Mouse (Mus musculus): ENCODE results near the gene Slc25a25. TPM values are rescaled to one million over a fixed set of nuclear protein-coding genes. Genes with fewer than 3 reads are reported as not detected.

Gene Slc25a25
- polyA plus RNA-seq, 1 experiment from 2014 or later, result 15.8 TPM

DNA sequence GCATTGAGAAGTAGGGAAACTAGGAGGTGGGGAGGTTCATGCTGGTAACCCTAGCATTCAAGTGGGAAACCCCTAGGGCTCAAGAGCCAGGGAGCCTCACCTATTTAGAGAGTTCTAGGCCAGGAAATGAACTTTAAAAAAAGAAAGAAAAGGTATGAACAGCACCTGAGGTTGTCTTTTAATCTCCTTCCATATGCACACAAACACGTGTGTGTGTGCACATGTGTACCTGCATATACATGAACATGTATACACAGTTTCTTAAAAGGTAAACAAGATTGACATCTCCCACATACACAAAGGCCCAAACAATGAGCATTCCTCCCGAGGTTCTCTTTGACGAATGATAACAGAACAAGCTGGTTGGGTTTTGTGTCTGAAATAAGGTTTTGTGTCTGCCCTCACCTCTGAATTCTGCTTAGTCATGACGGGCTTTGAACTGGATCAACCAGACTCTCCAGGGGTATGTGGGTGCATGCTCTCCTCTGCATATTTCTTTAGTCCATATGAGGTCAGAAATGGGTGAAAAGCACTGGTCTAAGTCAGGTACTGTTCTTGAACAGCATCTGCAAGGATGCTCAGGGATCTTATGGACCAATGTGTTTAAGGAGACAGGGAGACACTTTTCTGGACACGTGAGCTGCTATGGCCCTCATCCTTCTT is 2.5 kb upstream of the Slc25a25 start:
- Histone ChIP-seq H3K4me1 (ENCODE audit: control insufficient read depth, insufficient read depth, low read length) (peaks cover 16% of the 10 kb centered on the region), H3K9ac (ENCODE audit: low read depth, low read length) (no peak overlapping the region), H3K36me3 (ENCODE audit: control insufficient read depth, insufficient read depth, low read length) (peaks cover 18% of the 10 kb centered on the region; the same call in 1 of the 2 replicates), H3K9me3 (ENCODE audit: control insufficient read depth, low read length) (no peaks in the 10 kb centered on the region), H3K4me2 (ENCODE audit: low read depth, low read length) (no peak overlapping the region), H3K4me3 (ENCODE audit: low read depth, low read length) (no peak overlapping the region), H3K27ac (replicated peaks; ENCODE audit: low read depth, low read length) (no peak overlapping the region), H3K27me3 (replicated peaks; ENCODE audit: control insufficient read depth, insufficient read depth, low read length) (no peaks in the 10 kb centered on the region)
- ATAC-seq (ENCODE audit: low read depth), result no peak
- WGBS, result 80% methylated on average over 5 of the region's 5 CpGs
- DNase-seq (ENCODE audit: low spot score), result no peak

DNA sequence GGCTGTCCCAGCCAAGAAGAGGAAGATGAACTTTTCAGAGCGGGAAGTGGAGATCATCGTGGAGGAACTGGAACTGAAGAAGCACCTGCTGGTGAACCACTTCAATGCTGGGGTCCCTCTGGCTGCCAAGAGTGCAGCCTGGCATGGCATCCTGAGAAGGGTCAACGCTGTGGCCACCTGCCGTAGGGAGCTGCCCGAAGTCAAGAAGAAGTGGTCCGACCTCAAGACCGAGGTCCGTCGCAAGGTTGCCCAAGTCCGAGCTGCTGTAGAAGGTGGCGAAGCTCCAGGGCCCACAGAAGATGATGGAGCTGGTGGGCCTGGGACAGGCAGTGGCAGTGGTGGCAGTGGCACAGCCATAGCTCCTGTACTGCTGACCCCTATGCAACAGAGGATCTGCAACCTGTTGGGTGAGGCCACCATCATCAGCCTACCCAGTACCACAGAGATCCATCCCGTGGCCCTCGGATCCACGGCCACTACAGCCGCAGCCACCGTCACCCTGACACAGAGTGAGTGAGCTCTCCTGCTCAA is 1.3 kb upstream of the Slc25a25 start:
- Histone ChIP-seq H3K9ac (ENCODE audit: low read depth, low read length) (peak overlapping the region; percentile 30; the same call in 1 of the 2 replicates), H3K9me3 (ENCODE audit: control insufficient read depth, low read length) (no peaks in the 10 kb centered on the region), H3K36me3 (ENCODE audit: control insufficient read depth, insufficient read depth, low read length) (peaks cover 18% of the 10 kb centered on the region; the same call in 1 of the 2 replicates), H3K27me3 (replicated peaks; ENCODE audit: control insufficient read depth, insufficient read depth, low read length) (no peaks in the 10 kb centered on the region), H3K27ac (replicated peaks; ENCODE audit: low read depth, low read length) (peak overlapping the region; percentile 4; the same call in 1 of the 2 replicates), H3K4me3 (ENCODE audit: low read depth, low read length) (peak overlapping the region; percentile 80), H3K4me2 (ENCODE audit: low read depth, low read length) (peak overlapping the region; percentile 45), H3K4me1 (ENCODE audit: control insufficient read depth, insufficient read depth, low read length) (peaks cover 18% of the 10 kb centered on the region)
- 91% methylated on average over 16 of the region's 16 CpGs for WGBS
- ATAC-seq (ENCODE audit: low read depth) (no peak), DNase-seq (ENCODE audit: low spot score) (no peak)

DNA sequence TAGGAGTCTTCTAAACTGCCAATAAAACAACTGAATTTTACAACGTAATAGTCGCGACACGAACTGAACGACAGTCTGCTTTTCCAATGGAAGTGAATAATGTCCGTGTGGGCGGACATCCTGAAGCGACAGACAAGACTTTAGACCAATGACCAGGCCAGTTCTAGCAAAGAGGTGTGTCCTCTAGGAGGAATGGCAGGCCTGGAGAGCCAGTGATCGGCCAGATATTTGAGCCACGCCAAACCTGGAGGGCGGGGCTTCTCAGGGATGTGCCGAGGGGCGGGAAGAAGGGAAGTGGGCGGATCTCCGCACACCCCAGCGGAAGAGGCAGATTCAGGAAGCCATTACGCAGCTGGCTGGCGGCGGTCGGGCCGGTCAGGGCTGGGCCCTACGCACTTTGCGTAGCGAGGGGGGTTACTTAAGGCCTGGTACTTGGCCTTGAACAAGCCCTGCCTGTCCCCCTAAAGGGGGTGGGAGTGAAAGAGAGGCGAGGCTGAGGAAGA is 676 bp upstream of the Slc25a25 start:
- Histone ChIP-seq H3K4me1 (ENCODE audit: control insufficient read depth, insufficient read depth, low read length) (peaks cover 20% of the 10 kb centered on the region), H3K4me3 (ENCODE audit: low read depth, low read length) (peak overlapping the region; percentile 80), H3K27me3 (replicated peaks; ENCODE audit: control insufficient read depth, insufficient read depth, low read length) (no peaks in the 10 kb centered on the region), H3K36me3 (ENCODE audit: control insufficient read depth, insufficient read depth, low read length) (peaks cover 18% of the 10 kb centered on the region; the same call in 1 of the 2 replicates), H3K9me3 (ENCODE audit: control insufficient read depth, low read length) (no peaks in the 10 kb centered on the region), H3K4me2 (ENCODE audit: low read depth, low read length) (peak overlapping the region; percentile 84), H3K27ac (replicated peaks; ENCODE audit: low read depth, low read length) (peak overlapping the region; percentile 97), H3K9ac (ENCODE audit: low read depth, low read length) (peak overlapping the region; percentile 62)
- DNase-seq (ENCODE audit: low spot score) (peak; percentile 100), ATAC-seq (ENCODE audit: low read depth) (peak; percentile 96)
- under 1% methylated on average over 25 of the region's 25 CpGs for WGBS

DNA sequence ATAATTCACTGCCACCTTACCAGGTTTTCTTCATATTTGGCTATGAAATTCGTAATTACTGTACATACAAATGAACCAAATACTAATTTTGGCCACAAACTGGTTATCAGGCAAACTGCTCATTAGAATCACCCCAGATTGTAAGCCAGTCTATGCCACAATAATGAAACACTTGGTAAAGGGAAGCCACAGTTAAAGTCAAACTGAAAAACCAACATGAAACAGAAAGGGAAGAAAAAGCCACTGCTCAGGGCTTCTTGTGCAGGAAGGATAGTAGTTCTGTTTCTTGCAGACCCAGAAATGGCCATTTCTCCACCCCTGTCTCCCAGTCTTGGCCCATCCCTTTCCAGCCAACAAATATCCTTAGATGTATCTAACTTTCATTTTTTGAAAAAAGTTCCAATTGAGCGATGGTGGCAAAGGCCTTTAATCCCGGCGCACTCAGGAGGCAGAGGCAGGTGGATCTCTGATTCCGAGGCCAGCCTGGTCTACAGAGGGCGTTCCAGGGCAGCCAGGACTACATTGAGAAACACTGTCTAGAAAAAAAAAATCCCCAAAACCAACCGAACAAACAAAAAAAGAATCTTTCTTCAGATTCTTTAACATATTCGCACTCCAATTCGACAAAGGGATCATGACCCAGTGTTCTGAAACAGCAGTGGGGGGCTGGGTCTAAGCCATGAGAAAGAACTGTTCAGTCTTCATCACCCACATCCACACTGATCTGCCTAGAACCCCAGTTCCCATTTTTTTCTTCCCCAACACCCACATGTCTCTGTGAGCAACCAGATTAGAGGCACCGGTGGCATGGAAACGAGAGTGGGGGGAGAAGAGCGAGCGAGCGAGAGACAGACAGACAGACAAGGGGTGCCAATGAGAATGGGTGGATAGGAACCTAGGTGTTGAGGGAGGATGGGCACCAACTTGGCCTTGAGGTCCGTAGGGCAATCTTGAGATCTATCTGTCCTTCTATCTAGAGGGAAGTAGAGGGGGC is 1.2 kb downstream of the Slc25a25 start, which contains the start of gene Naif1:
Naif1 (plus strand) TSS at position 697 of the 994 bp plus-strand sequence.
- DNase-seq (ENCODE audit: low spot score) (no peak), ATAC-seq (ENCODE audit: low read depth) (no peak)
- peaks cover 24% of the 10 kb centered on the region for H3K4me1 ChIP-seq (ENCODE audit: control insufficient read depth, insufficient read depth, low read length)
- peak within 1 kb of the TSS; percentile 82 for H3K9ac ChIP-seq (ENCODE audit: low read depth, low read length)
- WGBS, result 77% methylated on average over 15 of the region's 15 CpGs
- H3K36me3 ChIP-seq (ENCODE audit: control insufficient read depth, insufficient read depth, low read length), result 0 out of 2 replicates have a peak, but pooled peaks cover 6% of the 10 kb centered on the region
- peak within 1 kb of the TSS; percentile 97 for H3K27ac ChIP-seq (replicated peaks; ENCODE audit: low read depth, low read length)
- H3K9me3 ChIP-seq (ENCODE audit: control insufficient read depth, low read length), result no peaks in the 10 kb centered on the region
- H3K4me2 ChIP-seq (ENCODE audit: low read depth, low read length), result peak within 1 kb of the TSS; percentile 84
- H3K27me3 ChIP-seq (replicated peaks; ENCODE audit: control insufficient read depth, insufficient read depth, low read length), result no peaks in the 10 kb centered on the region
- H3K4me3 ChIP-seq (ENCODE audit: low read depth, low read length), result peak within 1 kb of the TSS; percentile 80

DNA sequence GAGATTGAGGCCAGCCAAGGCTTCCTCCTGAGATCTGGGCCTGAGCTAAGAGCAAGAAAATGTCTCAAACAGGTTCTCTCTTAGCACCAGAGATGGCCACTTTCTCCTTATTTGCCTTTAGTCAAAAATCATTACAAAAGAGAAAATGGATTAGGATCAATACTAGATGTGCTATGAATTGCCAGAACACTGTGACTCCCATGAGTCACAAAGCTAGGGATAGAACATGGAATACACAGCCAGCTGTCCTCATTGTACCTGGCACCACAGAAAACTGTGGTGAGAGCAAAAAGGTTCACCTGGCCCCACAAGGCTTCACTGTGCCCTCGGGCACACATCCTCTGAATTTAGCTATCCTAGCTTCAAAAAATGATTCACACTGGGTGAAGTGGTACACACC is 2.8 kb downstream of the Slc25a25 start:
- H3K36me3 ChIP-seq (ENCODE audit: control insufficient read depth, insufficient read depth, low read length), result 0 out of 2 replicates have a peak, but pooled peaks cover 4% of the 10 kb centered on the region
- peaks cover 24% of the 10 kb centered on the region for H3K4me1 ChIP-seq (ENCODE audit: control insufficient read depth, insufficient read depth, low read length)
- WGBS, result 77% methylated on average over 1 of the region's 1 CpGs
- no peak overlapping the region for H3K4me2 ChIP-seq (ENCODE audit: low read depth, low read length)
- DNase-seq (ENCODE audit: low spot score) (no peak), ATAC-seq (ENCODE audit: low read depth) (no peak)
- no peak overlapping the region for H3K4me3 ChIP-seq (ENCODE audit: low read depth, low read length)
- H3K27me3 ChIP-seq (replicated peaks; ENCODE audit: control insufficient read depth, insufficient read depth, low read length), result no peaks in the 10 kb centered on the region
- no peak overlapping the region for H3K27ac ChIP-seq (replicated peaks; ENCODE audit: low read depth, low read length)
- H3K9me3 ChIP-seq (ENCODE audit: control insufficient read depth, low read length), result no peaks in the 10 kb centered on the region
- no peak overlapping the region for H3K9ac ChIP-seq (ENCODE audit: low read depth, low read length)

DNA sequence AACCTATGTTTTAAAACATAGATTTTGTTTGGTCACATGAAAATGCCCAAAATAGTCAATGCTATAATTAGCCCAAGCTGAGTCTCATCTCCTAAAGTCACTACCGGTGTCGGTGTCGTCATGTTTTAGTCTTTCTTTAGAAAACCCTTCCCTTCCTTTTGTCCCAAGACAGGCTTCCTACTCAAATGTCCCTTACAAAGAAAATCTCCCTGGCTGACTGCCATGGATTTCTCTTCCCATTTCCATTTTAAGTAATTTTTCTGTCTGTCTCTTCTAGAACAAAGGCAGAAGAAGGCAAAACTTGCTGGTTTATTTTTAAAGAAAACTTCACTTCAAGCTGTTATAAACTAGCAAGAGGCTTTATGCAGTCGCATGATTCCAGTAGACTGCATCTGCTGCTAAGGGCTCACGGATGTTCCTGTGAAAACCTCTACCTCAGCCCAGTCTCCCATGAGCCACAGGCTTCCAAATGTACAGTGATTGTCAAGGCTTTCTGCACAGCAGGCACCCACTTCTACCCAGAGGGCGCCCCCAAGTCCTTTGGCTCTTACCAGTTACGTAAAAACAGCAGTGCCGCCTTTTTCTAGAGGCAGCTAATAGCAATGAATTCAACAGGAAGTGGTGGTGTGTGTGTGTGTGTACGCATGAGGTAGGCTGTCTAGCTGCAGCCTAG is 3.8 kb downstream of the Slc25a25 start:
- Histone ChIP-seq H3K4me2 (ENCODE audit: low read depth, low read length) (peak overlapping the region; percentile 37), H3K9me3 (ENCODE audit: control insufficient read depth, low read length) (no peaks in the 10 kb centered on the region), H3K27me3 (replicated peaks; ENCODE audit: control insufficient read depth, insufficient read depth, low read length) (no peaks in the 10 kb centered on the region), H3K27ac (replicated peaks; ENCODE audit: low read depth, low read length) (peak overlapping the region; percentile 92), H3K9ac (ENCODE audit: low read depth, low read length) (peak overlapping the region; percentile 39; the same call in 1 of the 2 replicates), H3K36me3 (ENCODE audit: control insufficient read depth, insufficient read depth, low read length) (0 out of 2 replicates have a peak, but pooled peaks cover 4% of the 10 kb centered on the region), H3K4me1 (ENCODE audit: control insufficient read depth, insufficient read depth, low read length) (peaks cover 15% of the 10 kb centered on the region), H3K4me3 (ENCODE audit: low read depth, low read length) (peak overlapping the region; percentile 7; the same call in 1 of the 2 replicates)
- no peak for ATAC-seq (ENCODE audit: low read depth)
- 43% methylated on average over 9 of the region's 9 CpGs for WGBS
- peak; percentile 75 for DNase-seq (ENCODE audit: low spot score)

DNA sequence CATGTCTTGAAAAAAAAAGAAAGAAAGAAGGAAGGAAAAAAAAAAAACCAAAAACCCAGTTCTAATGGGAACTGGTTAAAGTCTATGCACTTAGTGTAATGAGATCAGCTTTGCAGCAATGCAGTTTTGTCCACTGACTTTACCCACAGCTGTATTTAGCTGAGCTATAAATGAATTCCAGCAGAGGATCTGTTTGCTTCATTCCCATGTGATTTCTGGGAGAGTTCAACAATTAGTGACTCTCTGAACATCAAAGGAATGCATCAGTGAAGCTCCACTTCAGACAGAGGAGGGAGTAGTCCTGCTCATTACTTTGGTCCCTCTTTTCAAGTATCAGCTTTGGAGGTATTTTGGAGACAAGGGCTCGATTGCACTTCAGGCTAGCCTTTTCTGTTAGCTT is 5.7 kb downstream of the Slc25a25 start:
- H3K27ac ChIP-seq (replicated peaks; ENCODE audit: low read depth, low read length), result no peak overlapping the region
- WGBS, result 50% methylated on average over 1 of the region's 1 CpGs

More for the DNA sequence above, 5.7 kb downstream of the Slc25a25 start:
- no peaks in the 10 kb centered on the region for H3K9me3 ChIP-seq (ENCODE audit: control insufficient read depth, low read length)
- 0 out of 2 replicates have a peak, but pooled peaks cover 4% of the 10 kb centered on the region for H3K36me3 ChIP-seq (ENCODE audit: control insufficient read depth, insufficient read depth, low read length)
- H3K4me3 ChIP-seq (ENCODE audit: low read depth, low read length), result no peak overlapping the region
- H3K4me2 ChIP-seq (ENCODE audit: low read depth, low read length), result no peak overlapping the region
- peaks cover 12% of the 10 kb centered on the region for H3K4me1 ChIP-seq (ENCODE audit: control insufficient read depth, insufficient read depth, low read length)
- H3K27me3 ChIP-seq (replicated peaks; ENCODE audit: control insufficient read depth, insufficient read depth, low read length), result no peaks in the 10 kb centered on the region
- ATAC-seq (ENCODE audit: low read depth) (no peak), DNase-seq (ENCODE audit: low spot score) (no peak)
- no peak overlapping the region for H3K9ac ChIP-seq (ENCODE audit: low read depth, low read length)
